Mouse (Mus musculus): ENCODE measurements around the gene Slc25a26.

DNA sequence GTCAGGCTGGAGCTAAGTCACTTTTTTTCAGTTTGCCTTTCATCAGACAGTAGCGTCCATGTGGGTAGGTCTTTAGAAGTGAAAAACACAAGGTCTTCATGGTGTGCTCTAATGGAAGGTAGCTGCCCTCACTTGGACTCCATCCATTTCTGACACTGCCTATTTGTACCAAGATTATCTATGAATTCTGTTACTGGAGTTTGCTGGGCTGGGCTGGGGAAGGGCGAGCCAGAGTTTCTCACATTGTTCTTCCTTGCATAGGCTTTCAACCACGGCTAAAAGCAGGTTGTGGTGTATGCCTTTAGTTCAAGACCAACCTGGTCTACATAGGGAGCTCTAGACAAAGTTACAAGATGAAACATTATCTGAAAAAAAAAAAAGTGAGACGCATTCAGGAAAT, 84.8 kb downstream of the Slc25a26 start:
- TF ChIP-seq CTCF (IDR thresholded peaks at IDR 0.05; ENCODE audit: insufficient read depth, low read depth, low read length) (no peak), POLR2A (IDR thresholded peaks at IDR 0.05; ENCODE audit: insufficient read depth, low read depth, low read length) (no peak)
